Mouse (Mus musculus): ENCODE results near the gene Ticrr.

Gene Ticrr

GRCm38 (mm10) chr7:79680231-79680630 is 20.2 kb downstream of the Ticrr start:
- DNase-seq (ENCODE audit: low spot score), result no peak

DNA sequence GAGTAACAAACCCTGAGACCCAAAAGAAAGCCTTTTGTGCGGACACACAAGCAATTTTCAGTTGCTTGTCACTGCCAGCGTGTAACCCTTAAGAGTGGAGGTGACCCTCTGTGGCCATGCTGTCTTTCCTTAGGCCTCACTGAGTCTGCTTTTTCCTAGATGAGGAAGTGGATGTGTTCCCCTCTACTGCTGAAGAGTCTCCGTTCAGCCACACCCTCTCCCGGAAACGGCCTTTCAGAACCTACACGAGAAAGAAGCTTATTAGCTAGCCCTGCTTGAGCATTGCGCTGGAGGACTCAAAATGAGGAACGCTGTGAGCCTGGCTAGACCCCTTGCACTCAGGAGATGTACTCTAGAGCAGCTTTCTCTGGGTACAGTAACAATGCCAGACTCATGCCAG is 36.5 kb downstream of the Ticrr start:
- DNase-seq (ENCODE audit: low spot score), result peak; percentile 6

DNA sequence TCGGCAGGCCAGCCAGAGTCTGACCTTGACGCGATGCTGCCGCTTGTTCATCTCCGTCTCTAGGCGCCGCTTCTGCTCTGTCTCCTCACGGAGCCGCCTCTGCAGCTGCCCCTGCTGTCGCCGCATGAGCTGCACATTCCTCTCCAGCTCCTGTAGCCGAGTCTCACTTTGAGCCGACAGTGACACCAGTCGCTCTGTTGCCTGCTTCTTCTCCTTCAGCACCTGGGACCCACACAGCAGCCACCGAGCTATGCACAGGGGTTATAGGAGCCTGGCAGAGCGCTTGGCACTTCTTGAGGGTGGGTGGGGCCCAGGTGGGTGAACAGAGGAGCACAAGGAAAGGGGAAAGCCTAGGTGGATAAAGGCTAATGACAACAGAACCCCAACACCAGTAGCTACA is 42.8 kb downstream of the Ticrr start:
- DNase-seq (ENCODE audit: low spot score), result no peak

DNA sequence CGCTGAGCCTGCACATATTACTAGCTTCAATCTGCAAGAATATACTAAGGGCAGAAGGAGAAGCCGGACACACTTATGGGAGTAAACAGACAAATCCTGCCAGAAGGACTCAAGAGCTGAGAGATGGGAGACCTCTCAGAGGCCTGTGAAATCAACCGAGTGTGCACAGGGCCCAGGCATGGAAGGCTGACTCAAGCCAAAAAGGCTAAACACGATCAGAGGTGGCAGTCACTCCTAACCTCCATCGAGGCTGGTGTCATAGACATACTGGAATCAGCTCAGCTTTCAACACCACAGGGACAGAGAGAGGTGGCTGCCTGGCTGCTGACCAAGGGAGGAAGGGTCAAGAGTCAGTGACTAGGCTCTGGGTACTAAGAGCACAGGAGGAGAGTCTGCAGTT is 45.2 kb downstream of the Ticrr start:
- no peak for DNase-seq (ENCODE audit: low spot score)

GRCm38 (mm10) chr7:79710130-79710607 is 50.2 kb downstream of the Ticrr start:
- DNase-seq (ENCODE audit: low spot score), result no peak

DNA sequence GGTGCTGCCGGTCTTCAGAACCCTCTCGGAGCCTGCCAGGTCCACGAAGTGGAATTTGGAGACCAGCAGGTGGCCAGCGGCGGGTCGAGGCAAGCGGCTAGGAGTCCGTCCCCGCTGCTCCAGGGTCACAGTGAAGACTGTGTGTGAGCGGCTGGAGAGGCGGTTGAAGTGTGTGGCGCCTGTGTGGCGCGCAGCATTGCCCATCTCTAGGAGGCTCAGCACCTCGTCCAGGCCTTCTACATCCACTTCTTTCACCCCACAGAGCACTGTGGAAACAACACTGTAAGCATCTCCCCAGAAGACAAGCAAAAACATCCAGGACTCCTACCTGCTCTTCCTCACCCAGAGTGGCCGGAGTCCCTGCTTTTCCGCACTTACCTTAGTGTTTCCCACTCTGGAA is 50.8 kb downstream of the Ticrr start:
- DNase-seq (ENCODE audit: low spot score), result no peak

GRCm38 (mm10) chr7:79715187-79715981 is 55.4 kb downstream of the Ticrr start, which contains the start of gene Kif7:
Gene Kif7 (minus strand): TSS chr7:79715720.
- peak; percentile 80 for DNase-seq (ENCODE audit: low spot score)

- DNase-seq (ENCODE audit: low spot score), result peak; percentile 28
Observed at GRCm38 (mm10) chr7:79721386-79721977, 61.5 kb downstream of the Ticrr start.

GRCm38 (mm10) chr7:79727091-79727490 is 67.1 kb downstream of the Ticrr start:
- DNase-seq (ENCODE audit: low spot score), result peak; percentile 34

- DNase-seq (ENCODE audit: low spot score), result peak; percentile 63
Observed at GRCm38 (mm10) chr7:79728219-79728618, 68.2 kb downstream of the Ticrr start.

DNA sequence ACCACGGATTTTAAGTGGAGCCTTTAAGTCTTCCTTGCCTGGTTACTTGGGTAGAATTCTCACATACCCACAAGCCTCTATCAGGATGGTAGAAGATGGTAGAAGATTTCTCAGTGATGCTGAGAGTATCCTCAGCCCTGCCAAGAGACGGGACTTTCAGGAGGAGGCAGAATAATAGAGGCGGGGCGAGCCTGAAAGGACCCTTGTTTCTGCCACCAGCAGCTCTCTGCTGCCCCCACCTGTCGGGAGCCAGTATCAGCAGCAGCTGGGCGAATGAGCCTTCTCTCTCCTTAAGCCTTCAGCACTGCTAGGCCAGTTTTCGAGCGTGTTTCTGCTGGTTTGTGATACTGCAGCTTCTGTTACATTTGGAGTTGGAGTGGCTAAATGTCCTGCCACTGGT is 69.2 kb downstream of the Ticrr start:
- DNase-seq (ENCODE audit: low spot score), result peak; percentile 52

GRCm38 (mm10) chr7:79729743-79730370 is 69.9 kb downstream of the Ticrr start:
- no peak for DNase-seq (ENCODE audit: low spot score)

DNA sequence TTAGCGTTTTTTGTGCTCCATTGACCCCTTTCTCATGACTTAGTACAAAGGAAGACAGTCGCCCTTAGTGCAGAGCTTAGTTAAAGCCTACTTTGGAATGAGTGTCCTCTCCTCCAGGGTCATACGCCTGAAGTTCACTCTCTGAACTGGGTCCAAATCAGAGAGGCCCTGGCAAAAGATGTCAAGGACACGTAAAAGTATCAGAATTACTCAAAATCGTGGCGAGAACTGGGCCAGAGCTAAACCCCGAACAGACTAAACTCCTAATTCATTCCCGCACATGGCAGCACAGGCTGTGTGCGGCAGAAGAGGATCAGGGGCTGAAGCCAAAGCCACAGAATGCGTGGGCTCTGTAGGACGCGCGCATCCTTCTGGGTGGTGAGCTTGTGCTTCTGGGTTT is 71.4 kb downstream of the Ticrr start:
- no peak for DNase-seq (ENCODE audit: low spot score)

- peak; percentile 25 for DNase-seq (ENCODE audit: low spot score)
Observed at GRCm38 (mm10) chr7:79732622-79733021, 72.6 kb downstream of the Ticrr start, which contains the start of gene Plin1. Gene Plin1 (minus strand): TSS chr7:79732903.

GRCm38 (mm10) chr7:79734563-79734962 is 74.6 kb downstream of the Ticrr start:
- no peak for DNase-seq (ENCODE audit: low spot score)

- no peak for DNase-seq (ENCODE audit: low spot score)
Observed at GRCm38 (mm10) chr7:79736511-79736910, 76.5 kb downstream of the Ticrr start.

DNA sequence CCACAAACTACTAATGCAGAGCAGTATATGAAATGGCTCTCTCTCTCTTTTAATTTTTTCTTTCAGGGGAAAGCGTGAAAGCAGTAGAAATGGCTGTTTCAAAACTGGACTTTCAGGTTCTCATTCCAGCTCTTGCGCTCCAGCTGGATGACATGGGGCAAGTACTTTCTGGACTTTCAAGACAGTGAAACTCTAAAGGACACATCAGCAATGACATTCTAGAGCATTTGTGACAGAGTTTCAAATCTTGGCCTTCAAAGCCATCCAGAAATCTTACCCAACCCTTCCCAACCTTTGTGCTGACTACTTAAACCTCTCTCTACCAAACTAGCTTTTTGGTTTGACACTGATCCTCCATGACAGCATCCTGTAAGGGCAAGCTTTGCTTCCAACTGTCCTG is 78.9 kb downstream of the Ticrr start:
- DNase-seq (ENCODE audit: low spot score), result no peak

- DNase-seq (ENCODE audit: low spot score), result peak; percentile 13
Observed at GRCm38 (mm10) chr7:79740279-79740678, 80.3 kb downstream of the Ticrr start.

DNA sequence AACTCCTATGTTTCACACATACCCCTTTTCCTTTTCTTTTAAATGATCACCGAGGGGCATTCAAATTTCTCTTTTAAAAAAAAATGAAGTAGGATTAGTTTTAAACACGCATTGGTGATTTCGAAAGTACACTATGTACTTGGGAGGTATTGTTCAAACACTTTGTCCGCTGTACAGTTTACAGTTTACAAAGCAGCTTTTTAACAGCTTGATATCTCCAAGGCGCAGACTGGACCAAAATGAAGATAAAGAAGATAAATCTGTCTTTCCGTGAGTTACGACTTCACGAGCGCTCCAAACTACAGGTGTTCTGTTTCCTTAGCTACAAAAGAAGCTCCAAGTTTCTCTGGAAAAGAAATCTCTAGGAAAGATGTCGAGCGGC is 82.3 kb downstream of the Ticrr start:
- DNase-seq (ENCODE audit: low spot score), result peak; percentile 23

DNA sequence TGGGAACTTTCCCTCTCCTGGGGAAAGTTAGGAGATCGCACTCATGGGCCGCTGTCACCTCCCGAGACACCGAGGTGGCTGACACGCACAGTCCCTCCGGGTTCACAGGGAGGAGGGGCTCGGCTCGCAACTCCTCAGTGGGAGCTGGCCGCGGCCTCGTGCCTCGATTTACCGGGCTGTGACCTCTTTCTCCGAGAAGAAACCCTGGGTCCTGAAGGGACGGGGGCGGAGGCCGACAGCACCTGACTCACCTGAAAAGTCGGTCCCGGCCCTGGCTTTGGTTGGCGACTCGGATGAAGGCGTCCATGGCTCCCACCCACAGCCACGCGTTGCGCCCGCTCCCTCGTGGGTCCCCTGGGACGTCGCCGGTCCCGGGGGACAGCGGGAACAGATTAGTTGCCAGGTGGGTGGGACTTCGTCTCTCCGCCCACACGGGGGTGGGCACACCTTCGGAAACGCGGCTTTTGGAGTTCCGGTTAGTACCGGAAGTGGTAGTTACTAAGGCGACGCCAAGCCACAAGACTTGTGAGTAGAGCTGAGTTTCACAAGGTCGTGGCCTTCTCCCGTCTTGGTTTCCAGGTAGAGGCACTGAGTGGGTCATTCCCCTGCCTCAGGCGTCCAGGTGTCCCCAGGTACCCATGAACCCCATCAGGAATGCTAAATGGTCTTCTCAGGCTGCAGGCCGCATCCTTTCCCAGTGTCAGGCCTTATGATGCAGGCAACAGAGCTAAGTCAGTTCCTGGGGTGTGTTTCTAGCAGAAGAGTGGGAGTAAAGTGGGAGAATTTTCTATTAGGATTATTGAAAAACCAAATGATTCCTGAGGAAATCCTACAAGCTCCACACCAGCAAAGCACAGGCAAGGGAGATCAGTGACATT is 82.9 kb downstream of the Ticrr start, which contains the start of the genes Pex11a and Wdr93:
TSS of gene Pex11a (minus strand) at position 473 of the 878 bp plus-strand sequence.
TSS of gene Wdr93 (plus strand) at position 505 of the 878 bp plus-strand sequence.
- peak; percentile 88 for DNase-seq (ENCODE audit: low spot score)

- no peak for DNase-seq (ENCODE audit: low spot score)
Observed at GRCm38 (mm10) chr7:79744051-79744450, 84.1 kb downstream of the Ticrr start.

DNA sequence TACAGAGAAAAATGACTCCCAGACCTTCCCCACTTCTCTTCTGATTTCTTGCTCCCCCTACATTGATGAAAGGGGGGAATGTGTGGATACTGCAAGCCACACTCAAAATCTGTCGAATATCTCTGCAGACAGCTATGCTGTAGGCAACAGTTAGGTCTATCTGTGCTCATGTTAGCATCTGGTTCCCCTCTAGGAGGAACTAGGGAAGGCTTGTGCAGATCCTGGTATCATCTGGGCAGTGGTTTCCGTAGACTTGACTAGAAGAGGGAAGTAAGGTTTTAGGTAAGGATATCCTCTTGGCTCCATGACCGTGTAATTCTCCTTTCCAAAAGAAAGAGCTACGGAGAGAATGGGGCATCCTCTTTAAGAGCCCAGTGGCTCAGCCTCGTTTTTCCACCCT is 84.6 kb downstream of the Ticrr start:
- DNase-seq (ENCODE audit: low spot score), result no peak

Measured in lung, postnatal 25 days (tissue).